Mouse (Mus musculus) layer of hippocampus, adult 11-12 months (tissue): ENCODE measurements around the gene Kif13a.

ENCODE experiments used
- DNase-seq: peaks from one replicate; pipeline ENCODE4 v3.0.0; 2022; ENCODE audit warnings: low spot score

The Kif13a gene

DNA sequence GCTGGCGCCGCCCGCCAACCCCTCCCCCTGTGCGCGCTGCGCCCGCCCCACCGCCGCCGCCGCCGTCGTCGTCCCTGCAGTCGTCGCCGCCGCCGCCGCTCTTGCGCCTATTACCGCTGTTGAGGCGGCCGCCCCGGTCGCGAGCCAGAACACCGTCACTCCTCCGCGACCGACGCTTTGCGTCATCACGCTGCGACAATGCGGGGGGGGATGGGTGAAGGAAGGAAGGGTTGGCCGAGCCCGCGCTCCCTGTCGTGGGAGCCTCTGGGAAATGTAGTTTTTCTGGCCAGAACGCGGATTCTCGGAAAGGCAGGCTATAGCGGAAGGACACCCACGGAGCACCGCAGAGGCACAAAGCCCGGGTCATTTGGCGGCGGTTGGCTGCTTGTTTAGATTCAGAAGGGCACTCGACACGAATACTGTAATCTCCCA lies 201.8 kb downstream of the Kif13a start, which contains the start of gene Nup153:
Gene Nup153 (minus strand): TSS at position 104 of the 432 bp plus-strand sequence.
- peak; percentile 100 for DNase-seq

GRCm38 (mm10) chr13:46727038-46727836 lies 202.4 kb downstream of the Kif13a start:
- peak; percentile 45 for DNase-seq

DNA sequence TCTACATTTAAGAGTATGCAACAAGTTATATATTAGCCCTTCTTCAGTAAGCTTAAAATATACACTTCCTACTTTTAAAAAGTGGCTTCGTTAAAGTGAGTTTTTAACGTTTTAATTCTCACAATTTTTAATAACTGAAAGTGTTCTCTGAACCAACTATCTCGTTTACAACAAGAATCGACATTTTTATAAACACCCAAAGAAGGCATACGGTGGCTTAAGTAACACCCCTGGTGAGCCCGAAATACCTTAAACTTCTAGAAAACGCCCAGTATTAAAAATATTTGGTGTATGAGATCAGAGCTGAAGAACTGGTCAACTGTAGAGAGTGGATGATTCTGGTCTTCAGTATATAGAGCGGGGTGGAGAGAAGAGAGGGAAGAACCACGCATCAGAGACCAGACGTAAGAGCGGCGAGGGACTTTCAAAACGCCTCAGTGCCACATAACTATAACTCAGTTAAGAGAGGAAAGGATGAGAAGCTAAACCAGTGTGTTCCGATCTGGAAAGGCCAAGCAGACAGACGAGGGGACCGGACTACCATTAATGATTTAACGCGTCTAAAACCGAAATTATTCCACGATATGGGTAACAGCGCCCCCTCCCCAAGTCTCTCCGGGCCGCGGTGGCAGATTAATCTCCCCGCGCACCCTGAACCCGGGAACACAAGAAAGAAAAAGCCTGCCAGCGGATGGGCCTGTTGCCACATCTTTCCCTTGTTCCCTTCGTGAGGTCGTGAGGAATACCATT lies 203.2 kb downstream of the Kif13a start:
- DNase-seq, result peak; percentile 18

- DNase-seq, result no peak
Observed at GRCm38 (mm10) chr13:46725227-46725626, 204.4 kb downstream of the Kif13a start.

DNA sequence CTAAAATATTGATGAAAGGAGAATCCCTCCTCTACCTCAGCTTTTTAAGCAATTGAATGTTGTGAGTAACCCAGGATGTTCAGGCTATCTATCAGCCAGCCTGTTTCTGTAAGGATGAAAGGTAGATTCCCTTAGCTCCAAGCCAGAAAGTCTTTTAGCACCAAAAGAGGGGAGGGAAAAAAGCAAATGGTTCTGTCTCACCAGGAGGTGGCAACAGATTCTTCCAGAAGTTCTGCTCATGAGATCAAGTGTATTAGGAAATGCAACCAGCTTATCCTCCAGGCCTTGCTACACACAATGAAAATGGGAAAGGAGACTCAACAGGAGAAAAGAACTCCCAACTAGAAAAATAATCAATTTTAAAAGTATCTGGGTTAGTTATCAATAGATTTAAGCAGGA lies 205.3 kb downstream of the Kif13a start:
- DNase-seq, result no peak

DNA sequence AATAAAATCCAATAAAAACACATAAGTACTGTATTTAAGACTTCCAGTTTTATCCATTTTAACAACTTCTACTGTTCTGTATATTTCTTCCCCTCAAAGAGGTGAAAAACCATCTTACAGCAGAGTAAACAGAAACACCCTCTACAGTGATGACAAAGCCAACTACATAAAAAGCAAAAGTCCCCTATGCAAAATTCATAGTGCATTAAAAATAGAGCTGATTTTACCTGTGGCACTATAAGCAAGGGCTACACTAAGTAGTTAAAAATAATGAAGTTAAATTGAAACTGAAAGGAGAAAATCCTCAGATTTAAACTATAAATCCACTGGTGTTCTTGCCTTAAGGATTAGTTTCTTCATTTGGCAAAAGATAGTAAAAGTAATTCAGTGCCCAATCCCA lies 208.7 kb downstream of the Kif13a start:
- no peak for DNase-seq

- no peak for DNase-seq
Observed at GRCm38 (mm10) chr13:46718893-46719400, 210.7 kb downstream of the Kif13a start.

- no peak for DNase-seq
Observed at GRCm38 (mm10) chr13:46715976-46716639, 213.6 kb downstream of the Kif13a start.

DNA sequence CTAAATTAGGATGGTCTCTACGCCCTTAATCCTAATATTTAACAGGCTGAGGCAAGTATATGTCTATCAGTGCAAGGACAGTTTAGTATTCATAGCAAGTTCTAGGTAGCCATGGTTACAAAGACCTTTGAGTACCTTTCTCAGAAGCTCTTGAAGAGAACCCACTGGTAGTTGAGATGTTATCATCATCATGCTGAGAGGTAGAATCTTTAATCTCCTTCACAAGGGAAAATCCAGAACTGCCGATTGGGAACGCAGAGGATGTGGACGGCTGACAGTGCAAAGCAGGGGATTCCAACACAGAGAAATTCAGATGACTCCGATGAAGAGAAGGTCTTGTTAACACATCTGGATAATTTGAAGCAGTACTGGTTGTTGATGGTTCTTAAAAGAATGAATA lies 216.2 kb downstream of the Kif13a start:
- no peak for DNase-seq

GRCm38 (mm10) chr13:46703138-46703537 lies 226.5 kb downstream of the Kif13a start:
- DNase-seq, result no peak

- DNase-seq, result no peak
Observed at GRCm38 (mm10) chr13:46701486-46701885, 228.2 kb downstream of the Kif13a start.

- DNase-seq, result no peak
Observed at GRCm38 (mm10) chr13:46699372-46699771, 230.3 kb downstream of the Kif13a start.
